Mouse (Mus musculus): ENCODE results near the gene Reg3a. TPM values are rescaled to one million over a fixed set of nuclear protein-coding genes. Genes with fewer than 3 reads are reported as not detected.
"Not testable (repeated sequence)": the region's sequence is repeated elsewhere in the genome, so short reads cannot be mapped to it uniquely, and the experiment has no call there.

Gene Reg3a
- polyA plus RNA-seq (2014; fragmentation: Nextera tagmentation; extraction: Ambion mirVana): not detected in 2 replicates

DNA sequence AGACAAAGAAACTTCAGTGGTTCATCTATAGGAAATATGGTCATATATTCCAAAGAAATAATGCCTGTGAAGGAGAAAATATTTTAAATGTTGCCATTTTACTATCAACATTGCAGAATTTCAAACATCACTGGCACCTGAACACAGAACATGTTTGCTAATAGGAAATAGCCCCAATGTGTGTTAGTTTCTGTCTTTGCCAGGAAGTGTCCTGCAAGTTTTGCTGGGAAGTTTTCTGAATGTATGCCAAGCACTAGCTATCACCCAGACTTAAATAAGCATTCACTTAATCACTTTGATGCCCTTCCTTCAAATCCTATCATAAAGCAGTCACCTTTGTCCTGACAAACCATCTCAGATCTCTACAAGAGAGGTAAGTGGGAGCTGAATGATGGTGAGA is at the start of gene Reg3a:
Reg3a (plus strand) TSS at position 301 of the 400 bp plus-strand sequence.
- no peaks in the 10 kb centered on the region for H3K9me3 ChIP-seq (replicated peaks; ENCODE audit: control insufficient read depth, low read length)
- ATAC-seq (replicated peaks; ENCODE audit: insufficient number of reproducible peaks, low FRiP score, low TSS enrichment): no peak
- H3K4me1 ChIP-seq (ENCODE audit: control insufficient read depth, insufficient read depth, low read length): no peaks in the 10 kb centered on the region
- H3K4me2 ChIP-seq: no peak within 1 kb of the TSS
- no peak within 1 kb of the TSS for H3K27ac ChIP-seq (ENCODE audit: low read depth, low read length)
- no peak within 1 kb of the TSS for H3K9ac ChIP-seq (ENCODE audit: low read depth, low read length)
- H3K27me3 ChIP-seq (ENCODE audit: control insufficient read depth, insufficient read depth, low read length): no peaks in the 10 kb centered on the region
- H3K36me3 ChIP-seq (ENCODE audit: control insufficient read depth, insufficient read depth, low read length): no peaks in the 10 kb centered on the region
- no peak within 1 kb of the TSS for H3K4me3 ChIP-seq (ENCODE audit: low read depth, low read length)

DNA sequence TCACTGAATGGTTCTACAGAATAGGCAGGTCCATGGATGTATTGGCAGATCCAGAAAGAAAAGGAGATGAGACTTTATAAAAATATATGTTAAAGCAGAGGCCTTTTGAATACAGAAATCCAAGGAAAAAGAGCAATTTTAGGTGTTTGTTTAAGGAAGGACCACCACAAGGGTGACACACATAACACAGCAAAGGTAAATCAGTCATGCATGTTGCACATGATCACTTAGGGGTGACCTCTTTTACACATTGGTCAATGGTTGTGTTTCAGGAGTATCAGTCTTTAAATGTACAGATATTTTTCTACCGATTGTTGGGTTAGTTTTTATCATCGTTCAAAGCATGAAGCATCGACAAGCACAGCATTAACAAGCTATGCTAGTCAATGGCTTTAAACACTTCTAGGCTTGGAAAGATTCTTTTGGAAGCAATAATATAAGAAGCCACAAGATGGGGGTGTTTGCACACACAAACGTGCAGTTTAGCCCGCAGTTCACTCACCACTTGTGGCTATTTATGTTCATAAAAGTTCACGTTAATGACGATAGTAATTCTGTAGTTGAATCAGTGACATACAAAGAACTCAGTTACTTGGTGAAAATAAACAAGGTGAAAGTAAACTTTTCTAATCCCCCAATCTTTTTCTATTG is 48.5 kb upstream of the Reg3a start:
- Histone ChIP-seq H3K4me1 (ENCODE audit: control insufficient read depth, insufficient read depth, low read length) (no peaks in the 10 kb centered on the region), H3K4me2 (no peak overlapping the region), H3K27ac (ENCODE audit: low read depth, low read length) (no peak overlapping the region), H3K9ac (ENCODE audit: low read depth, low read length) (no peak overlapping the region), H3K27me3 (ENCODE audit: control insufficient read depth, insufficient read depth, low read length) (no peaks in the 10 kb centered on the region), H3K4me3 (ENCODE audit: low read depth, low read length) (no peak overlapping the region), H3K36me3 (ENCODE audit: control insufficient read depth, insufficient read depth, low read length) (no peaks in the 10 kb centered on the region), H3K9me3 (replicated peaks; ENCODE audit: control insufficient read depth, low read length) (no peaks in the 10 kb centered on the region)
- no peak for ATAC-seq (replicated peaks; ENCODE audit: insufficient number of reproducible peaks, low FRiP score, low TSS enrichment)
- 33% methylated on average over 7 of the region's 7 CpGs for WGBS (ENCODE audit: insufficient replicate concordance)

DNA sequence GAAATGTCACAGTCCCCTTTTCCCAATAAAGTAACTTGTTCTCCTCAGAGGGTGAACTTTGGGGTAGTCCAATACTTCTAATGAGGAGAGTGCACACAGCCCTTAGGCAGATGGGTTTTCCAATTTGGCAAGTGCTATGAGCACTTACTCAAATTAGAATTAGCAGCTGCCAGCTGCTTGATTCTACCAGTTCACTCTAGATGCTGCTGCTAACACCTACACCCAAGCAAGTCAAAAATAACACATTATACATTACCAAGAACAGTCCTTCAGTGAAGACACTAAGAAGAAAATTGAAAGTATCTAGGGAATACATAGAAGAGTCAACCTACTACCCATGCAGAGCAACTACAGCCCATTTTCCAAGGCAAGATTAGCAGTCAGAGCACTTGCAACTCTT is 40.2 kb upstream of the Reg3a start:
- Histone ChIP-seq H3K4me3 (ENCODE audit: low read depth, low read length) (no peak overlapping the region), H3K9ac (ENCODE audit: low read depth, low read length) (no peak overlapping the region), H3K4me2 (no peak overlapping the region), H3K27me3 (ENCODE audit: control insufficient read depth, insufficient read depth, low read length) (no peaks in the 10 kb centered on the region), H3K9me3 (replicated peaks; ENCODE audit: control insufficient read depth, low read length) (no peaks in the 10 kb centered on the region), H3K36me3 (ENCODE audit: control insufficient read depth, insufficient read depth, low read length) (no peaks in the 10 kb centered on the region), H3K27ac (ENCODE audit: low read depth, low read length) (no peak overlapping the region), H3K4me1 (ENCODE audit: control insufficient read depth, insufficient read depth, low read length) (no peaks in the 10 kb centered on the region)
- no peak for ATAC-seq (replicated peaks; ENCODE audit: insufficient number of reproducible peaks, low FRiP score, low TSS enrichment)

DNA sequence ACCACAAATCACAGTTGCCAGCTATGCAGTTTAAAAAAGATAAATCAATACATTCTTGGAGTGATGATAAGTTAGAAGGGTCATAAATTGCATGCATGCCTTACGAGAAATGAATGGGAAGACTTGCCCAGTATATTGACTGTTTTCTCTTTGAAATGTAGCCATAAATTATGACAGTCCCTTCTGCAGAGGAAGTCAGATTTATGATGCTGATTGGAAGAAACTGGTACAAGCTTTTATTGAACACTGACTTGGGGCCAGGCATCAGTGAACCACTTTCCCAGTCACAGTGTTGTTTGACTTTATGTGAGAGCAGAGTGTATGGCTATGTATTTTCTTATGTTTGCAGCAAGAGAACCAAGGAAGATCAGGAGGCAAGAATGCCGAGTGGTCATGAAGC is 38.8 kb upstream of the Reg3a start:
- Histone ChIP-seq H3K9me3 (replicated peaks; ENCODE audit: control insufficient read depth, low read length) (no peaks in the 10 kb centered on the region), H3K4me3 (ENCODE audit: low read depth, low read length) (no peak overlapping the region), H3K27me3 (ENCODE audit: control insufficient read depth, insufficient read depth, low read length) (no peaks in the 10 kb centered on the region), H3K9ac (ENCODE audit: low read depth, low read length) (no peak overlapping the region), H3K4me1 (ENCODE audit: control insufficient read depth, insufficient read depth, low read length) (no peaks in the 10 kb centered on the region), H3K36me3 (ENCODE audit: control insufficient read depth, insufficient read depth, low read length) (no peaks in the 10 kb centered on the region), H3K4me2 (no peak overlapping the region), H3K27ac (ENCODE audit: low read depth, low read length) (no peak overlapping the region)
- no peak for ATAC-seq (replicated peaks; ENCODE audit: insufficient number of reproducible peaks, low FRiP score, low TSS enrichment)
- WGBS (ENCODE audit: insufficient replicate concordance): 75% methylated on average over 2 of the region's 2 CpGs

DNA sequence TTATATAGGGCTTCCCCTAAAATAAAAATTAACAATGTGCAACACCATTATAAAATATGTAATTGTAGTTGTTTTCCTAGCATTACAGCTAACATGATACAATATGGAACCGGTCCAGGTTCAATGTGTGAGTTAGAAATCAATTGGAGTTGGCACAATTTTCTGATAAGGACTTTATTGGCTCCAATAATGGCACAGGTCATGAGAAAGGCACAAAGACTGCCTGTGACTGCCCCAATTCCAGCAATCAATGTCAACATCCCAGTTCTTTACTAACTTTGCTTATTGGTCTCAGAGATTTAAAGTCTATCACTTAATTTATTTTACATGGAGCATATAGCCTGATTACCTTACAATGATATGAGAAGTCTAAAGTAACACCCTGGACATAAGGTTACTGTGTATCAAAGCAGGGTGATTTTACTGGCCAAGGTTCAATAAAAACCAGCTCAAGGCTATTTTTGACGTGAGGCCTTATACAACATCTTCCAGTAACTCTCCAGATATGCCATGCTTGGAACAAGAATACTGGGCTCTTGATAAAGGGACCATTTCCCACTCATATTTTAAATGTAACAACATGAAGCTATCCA is 18.4 kb upstream of the Reg3a start:
- Histone ChIP-seq H3K4me1 (ENCODE audit: control insufficient read depth, insufficient read depth, low read length) (no peaks in the 10 kb centered on the region), H3K4me3 (ENCODE audit: low read depth, low read length) (no peak overlapping the region), H3K9me3 (replicated peaks; ENCODE audit: control insufficient read depth, low read length) (no peaks in the 10 kb centered on the region), H3K9ac (ENCODE audit: low read depth, low read length) (no peak overlapping the region), H3K36me3 (ENCODE audit: control insufficient read depth, insufficient read depth, low read length) (no peaks in the 10 kb centered on the region), H3K4me2 (no peak overlapping the region), H3K27me3 (ENCODE audit: control insufficient read depth, insufficient read depth, low read length) (no peaks in the 10 kb centered on the region), H3K27ac (ENCODE audit: low read depth, low read length) (no peak overlapping the region)
- ATAC-seq (replicated peaks; ENCODE audit: insufficient number of reproducible peaks, low FRiP score, low TSS enrichment): no peak
- 52% methylated on average over 2 of the region's 2 CpGs for WGBS (ENCODE audit: insufficient replicate concordance)

DNA sequence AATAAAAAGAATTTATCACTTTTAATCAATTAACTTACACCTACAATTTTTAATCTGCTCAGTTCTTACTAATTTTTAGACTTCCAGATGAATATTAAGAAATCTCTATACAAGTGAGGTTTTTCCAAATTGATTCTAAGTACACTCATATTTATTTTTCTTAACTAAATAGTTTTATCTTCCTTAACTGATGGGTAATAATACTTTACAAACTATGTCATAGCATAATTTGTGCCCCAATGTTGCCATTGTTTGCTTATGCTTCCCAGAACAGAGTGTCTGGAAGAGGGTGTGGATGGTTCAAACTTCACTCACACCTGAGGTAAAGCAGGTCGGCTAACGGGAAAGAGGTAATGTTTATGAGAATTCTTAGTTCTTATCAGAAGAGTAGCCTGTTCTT is 10.2 kb upstream of the Reg3a start, which contains the start of gene Reg3b:
Reg3b (plus strand) TSS at position 301 of the 400 bp plus-strand sequence.
- no peaks in the 10 kb centered on the region for H3K4me1 ChIP-seq (ENCODE audit: control insufficient read depth, insufficient read depth, low read length)
- H3K27me3 ChIP-seq (ENCODE audit: control insufficient read depth, insufficient read depth, low read length): no peaks in the 10 kb centered on the region
- WGBS (ENCODE audit: insufficient replicate concordance): 81% methylated on average over 2 of the region's 2 CpGs
- no peaks in the 10 kb centered on the region for H3K36me3 ChIP-seq (ENCODE audit: control insufficient read depth, insufficient read depth, low read length)
- H3K9ac ChIP-seq (ENCODE audit: low read depth, low read length): no peak within 1 kb of the TSS
- H3K9me3 ChIP-seq (replicated peaks; ENCODE audit: control insufficient read depth, low read length): no peaks in the 10 kb centered on the region
- no peak within 1 kb of the TSS for H3K4me2 ChIP-seq
- no peak for ATAC-seq (replicated peaks; ENCODE audit: insufficient number of reproducible peaks, low FRiP score, low TSS enrichment)
- no peak within 1 kb of the TSS for H3K4me3 ChIP-seq (ENCODE audit: low read depth, low read length)
- H3K27ac ChIP-seq (ENCODE audit: low read depth, low read length): no peak within 1 kb of the TSS

DNA sequence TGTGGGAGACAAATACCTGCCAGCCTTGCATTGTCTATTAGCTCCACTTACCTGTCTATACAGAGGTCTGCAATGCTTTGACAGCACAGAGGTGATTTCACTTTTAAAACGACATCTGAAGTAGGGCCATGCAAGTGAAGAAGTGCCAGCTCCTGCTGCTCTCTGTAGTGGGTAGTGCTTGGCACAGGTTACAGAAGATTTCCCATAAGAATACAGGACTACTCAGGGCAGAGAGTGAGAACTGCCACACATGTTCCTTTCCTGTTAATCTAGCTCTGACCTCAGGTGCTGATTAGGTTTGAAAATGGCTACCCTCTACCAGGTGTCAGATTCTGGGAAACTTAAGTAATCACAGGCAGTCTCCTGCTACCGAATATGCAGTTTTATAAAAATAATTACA is 1.7 kb upstream of the Reg3a start, which contains the start of gene Reg3d:
Reg3d (minus strand) TSS at position 101 of the 400 bp plus-strand sequence.
- ATAC-seq (replicated peaks; ENCODE audit: insufficient number of reproducible peaks, low FRiP score, low TSS enrichment): no peak
- no peaks in the 10 kb centered on the region for H3K9me3 ChIP-seq (replicated peaks; ENCODE audit: control insufficient read depth, low read length)
- H3K27ac ChIP-seq (ENCODE audit: low read depth, low read length): no peak within 1 kb of the TSS
- H3K36me3 ChIP-seq (ENCODE audit: control insufficient read depth, insufficient read depth, low read length): no peaks in the 10 kb centered on the region
- 57% methylated on average over 2 of the region's 2 CpGs for WGBS (ENCODE audit: insufficient replicate concordance)
- no peak within 1 kb of the TSS for H3K9ac ChIP-seq (ENCODE audit: low read depth, low read length)
- H3K4me3 ChIP-seq (ENCODE audit: low read depth, low read length): no peak within 1 kb of the TSS
- no peak within 1 kb of the TSS for H3K4me2 ChIP-seq
- H3K4me1 ChIP-seq (ENCODE audit: control insufficient read depth, insufficient read depth, low read length): no peaks in the 10 kb centered on the region
- no peaks in the 10 kb centered on the region for H3K27me3 ChIP-seq (ENCODE audit: control insufficient read depth, insufficient read depth, low read length)

DNA sequence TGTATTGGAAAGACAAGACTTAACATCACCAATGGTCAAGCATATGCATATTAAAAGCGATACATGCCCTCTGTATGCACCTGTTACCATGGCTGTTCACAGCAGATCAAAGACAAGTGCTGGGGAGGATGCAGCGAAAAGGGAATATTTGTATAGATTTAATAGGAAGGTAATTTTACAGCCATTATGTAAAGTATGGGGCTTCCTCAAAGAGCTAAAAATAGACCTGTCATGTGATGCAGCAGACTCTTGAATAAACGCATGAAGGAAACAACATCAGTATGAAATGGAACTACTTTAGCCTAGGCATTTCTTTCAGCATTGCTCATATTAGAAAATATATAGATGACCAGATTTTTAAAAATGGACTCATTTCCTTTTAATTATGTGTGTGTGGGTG is 5.1 kb downstream of the Reg3a start:
- no peaks in the 10 kb centered on the region for H3K9me3 ChIP-seq (replicated peaks; ENCODE audit: control insufficient read depth, low read length)
- no peak overlapping the region for H3K9ac ChIP-seq (ENCODE audit: low read depth, low read length)
- H3K27ac ChIP-seq (ENCODE audit: low read depth, low read length): no peak overlapping the region
- WGBS (ENCODE audit: insufficient replicate concordance): 78% methylated on average over 3 of the region's 3 CpGs
- no peaks in the 10 kb centered on the region for H3K36me3 ChIP-seq (ENCODE audit: control insufficient read depth, insufficient read depth, low read length)
- H3K4me2 ChIP-seq: no peak overlapping the region
- no peaks in the 10 kb centered on the region for H3K4me1 ChIP-seq (ENCODE audit: control insufficient read depth, insufficient read depth, low read length)
- no peak overlapping the region for H3K4me3 ChIP-seq (ENCODE audit: low read depth, low read length)
- no peaks in the 10 kb centered on the region for H3K27me3 ChIP-seq (ENCODE audit: control insufficient read depth, insufficient read depth, low read length)
- no peak for ATAC-seq (replicated peaks; ENCODE audit: insufficient number of reproducible peaks, low FRiP score, low TSS enrichment)

DNA sequence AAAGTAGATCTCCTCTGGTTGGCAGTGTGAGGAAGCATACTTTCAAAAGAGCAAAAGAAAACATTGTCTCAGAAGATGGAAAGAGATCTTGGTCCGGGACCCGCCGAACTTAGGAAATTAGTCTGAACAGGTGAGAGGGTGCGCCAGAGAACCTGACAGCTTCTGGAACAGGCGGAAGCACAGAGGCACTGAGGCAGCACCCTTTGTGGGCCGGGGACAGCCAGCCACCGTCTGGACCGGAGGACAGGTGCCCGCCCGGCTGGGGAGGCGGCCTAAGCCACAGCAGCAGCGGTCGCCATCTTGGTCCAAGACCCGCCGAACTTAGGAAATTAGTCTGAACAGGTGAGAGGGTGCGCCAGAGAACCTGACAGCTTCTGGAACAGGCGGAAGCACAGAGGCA is 14.8 kb downstream of the Reg3a start, which contains the start of gene Reg2:
Reg2 (plus strand) TSS at position 301 of the 400 bp plus-strand sequence.
- H3K9ac ChIP-seq (ENCODE audit: low read depth, low read length): not testable (repeated sequence)

More for the DNA sequence above, 14.8 kb downstream of the Reg3a start, which contains the start of gene Reg2:
- not testable (repeated sequence) for H3K27ac ChIP-seq (ENCODE audit: low read depth, low read length); H3K4me1 ChIP-seq (ENCODE audit: control insufficient read depth, insufficient read depth, low read length); H3K4me3 ChIP-seq (ENCODE audit: low read depth, low read length); H3K4me2 ChIP-seq; ATAC-seq (replicated peaks; ENCODE audit: insufficient number of reproducible peaks, low FRiP score, low TSS enrichment); H3K9me3 ChIP-seq (replicated peaks; ENCODE audit: control insufficient read depth, low read length); H3K27me3 ChIP-seq (ENCODE audit: control insufficient read depth, insufficient read depth, low read length); H3K36me3 ChIP-seq (ENCODE audit: control insufficient read depth, insufficient read depth, low read length)
- 94% methylated on average over 4 of the region's 17 CpGs for WGBS (ENCODE audit: insufficient replicate concordance)
